Mouse (Mus musculus) ovary, postnatal 14 days (tissue): ENCODE measurements around the gene Rcvrn.

ENCODE experiments used
- DNase-seq: peaks from one replicate; pipeline ENCODE4 v3.0.0; 2022; ENCODE audit warnings: low spot score

Rcvrn gene

DNA sequence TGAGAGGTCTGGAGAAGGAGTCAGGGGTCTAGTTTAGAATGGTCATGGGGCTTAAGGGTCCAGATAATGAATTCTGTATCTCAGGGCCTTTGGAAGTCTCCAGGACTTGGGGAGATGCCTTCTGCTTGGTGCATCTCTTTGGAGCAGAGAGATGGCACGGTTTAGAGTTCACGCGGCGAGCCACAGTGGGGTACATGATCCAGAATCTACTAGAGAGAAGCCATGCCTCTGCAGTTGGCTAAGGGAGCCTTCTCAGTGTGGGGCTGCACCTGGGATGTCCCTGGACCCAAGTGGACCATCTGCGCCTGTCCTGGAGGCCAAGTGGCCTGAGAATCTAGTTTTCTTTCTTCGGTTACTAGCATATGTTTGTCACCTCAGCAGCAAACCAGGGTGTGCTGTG, 25.1 kb upstream of the Rcvrn start:
- DNase-seq, result no peak

DNA sequence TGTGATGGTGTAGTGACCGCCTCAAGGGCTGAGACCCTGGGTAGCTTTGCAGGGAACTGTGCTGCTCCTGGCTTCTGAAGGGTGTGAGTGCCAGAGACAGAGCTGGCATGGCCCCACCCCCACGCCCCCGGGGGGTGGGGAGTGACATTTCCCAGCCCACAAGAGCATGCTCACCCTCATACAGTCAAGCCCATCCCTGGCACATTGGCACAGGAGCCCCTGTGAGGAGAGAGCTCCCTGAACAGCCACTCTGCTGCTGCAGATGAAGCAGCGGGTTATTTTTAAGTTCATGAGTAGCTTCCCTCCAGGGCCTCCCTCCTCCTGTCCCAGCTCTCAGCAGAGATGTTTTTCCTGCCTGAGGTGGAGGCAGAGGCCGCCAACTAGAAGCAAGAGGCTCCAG, 23.0 kb upstream of the Rcvrn start:
- DNase-seq, result no peak

DNA sequence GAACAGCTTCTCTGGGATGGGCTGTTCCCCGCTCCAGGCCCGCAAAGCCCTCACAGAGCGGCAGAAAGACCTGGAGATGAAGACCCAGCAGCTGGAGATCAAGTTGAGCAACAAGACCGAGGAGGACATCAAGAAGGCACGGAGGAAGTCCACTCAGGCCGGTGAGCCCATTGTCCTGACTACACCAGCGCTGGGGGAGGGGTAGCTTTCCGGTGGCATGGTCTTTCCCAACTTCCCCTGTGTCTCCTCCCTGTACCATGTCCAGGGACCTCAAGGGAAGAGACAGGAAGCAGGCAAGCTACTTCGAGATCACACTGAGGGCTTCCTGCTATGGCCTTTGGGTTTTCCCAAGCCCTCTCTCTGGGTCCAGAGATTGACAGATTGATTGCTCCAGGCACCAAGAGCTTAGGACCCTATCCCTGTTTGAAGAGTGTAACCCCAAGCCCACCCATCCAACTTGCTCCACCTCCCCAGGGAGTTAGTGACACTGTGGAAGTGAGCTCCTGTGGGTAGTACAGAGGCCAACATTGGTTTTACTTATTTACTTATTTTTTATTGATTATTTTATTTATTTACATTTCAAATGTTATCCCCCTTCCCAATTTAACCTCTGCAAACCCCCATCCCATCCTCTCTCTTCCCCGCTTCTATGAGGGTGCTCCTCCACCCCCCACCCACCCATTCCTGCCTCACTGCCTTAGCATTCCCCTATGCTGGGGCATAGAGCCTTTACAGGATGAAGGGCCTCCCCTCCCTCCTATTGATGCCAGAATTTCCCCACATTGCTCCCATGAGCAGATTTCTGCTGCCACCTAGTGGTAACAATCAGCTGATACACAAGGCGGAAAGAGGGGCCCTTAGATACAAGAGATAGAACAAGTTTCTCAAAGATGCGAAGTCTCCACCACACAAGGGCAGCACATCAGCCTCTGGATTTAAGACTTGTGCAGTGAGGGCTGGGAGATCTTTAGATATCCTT, 19.3 kb upstream of the Rcvrn start:
- DNase-seq, result peak; percentile 62

DNA sequence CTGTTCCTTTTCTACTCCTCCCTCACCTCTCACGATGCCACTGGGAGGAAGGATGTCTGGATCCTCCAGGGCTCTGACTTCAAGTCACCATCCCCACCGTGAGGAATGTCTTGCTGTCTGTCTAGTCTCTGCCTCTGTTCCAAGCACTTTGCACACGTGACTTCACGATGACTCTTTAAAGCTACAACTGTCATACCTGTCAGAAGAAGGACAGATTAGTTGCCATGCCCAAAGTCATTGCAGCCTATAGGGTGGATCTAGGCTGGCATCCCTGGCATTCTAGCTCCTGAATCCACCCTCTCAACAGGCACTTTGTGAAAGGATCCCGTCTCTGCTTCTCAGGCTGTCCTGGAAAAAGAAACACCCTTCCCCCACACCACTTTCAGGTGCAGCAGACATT, 15.8 kb upstream of the Rcvrn start:
- no peak for DNase-seq

DNA sequence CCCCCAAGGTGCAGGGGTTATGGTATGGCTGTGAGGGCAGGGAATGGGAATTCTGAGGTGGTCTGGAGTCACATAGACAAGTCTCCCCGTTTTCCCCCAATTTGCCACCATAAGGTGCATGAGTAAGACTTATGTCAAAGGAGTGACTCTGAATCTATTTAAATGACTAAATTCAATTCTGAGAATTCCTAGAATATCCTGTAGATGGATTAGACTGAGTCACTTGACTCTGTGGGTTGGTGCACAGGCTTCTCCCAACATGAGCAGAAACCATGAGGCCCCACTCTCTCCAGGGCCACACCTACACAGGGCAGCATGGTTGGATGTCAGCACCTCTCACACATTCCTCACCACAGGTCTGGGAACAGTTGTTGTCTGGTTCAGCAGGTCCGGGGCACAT, 15.2 kb upstream of the Rcvrn start:
- DNase-seq, result no peak

DNA sequence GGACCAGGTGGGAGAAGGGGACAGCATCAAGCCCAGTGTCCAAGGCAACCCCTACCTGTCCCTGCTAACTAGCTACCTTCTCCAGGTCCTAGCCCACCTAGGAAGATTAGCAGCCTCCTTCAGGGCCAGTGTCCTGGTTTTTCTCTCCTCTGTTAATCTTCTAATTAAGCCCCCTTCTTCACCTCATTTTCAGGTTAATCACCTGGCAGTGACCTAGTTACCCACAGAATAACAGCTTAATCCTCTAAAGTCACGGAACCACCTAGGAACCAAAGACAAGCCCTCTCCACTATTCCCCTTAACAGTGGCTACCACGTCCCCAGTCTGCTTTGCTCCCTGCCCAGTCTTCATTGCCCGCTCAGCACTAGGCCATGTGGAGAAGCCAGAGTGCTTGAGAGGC, 13.3 kb upstream of the Rcvrn start:
- DNase-seq, result no peak

DNA sequence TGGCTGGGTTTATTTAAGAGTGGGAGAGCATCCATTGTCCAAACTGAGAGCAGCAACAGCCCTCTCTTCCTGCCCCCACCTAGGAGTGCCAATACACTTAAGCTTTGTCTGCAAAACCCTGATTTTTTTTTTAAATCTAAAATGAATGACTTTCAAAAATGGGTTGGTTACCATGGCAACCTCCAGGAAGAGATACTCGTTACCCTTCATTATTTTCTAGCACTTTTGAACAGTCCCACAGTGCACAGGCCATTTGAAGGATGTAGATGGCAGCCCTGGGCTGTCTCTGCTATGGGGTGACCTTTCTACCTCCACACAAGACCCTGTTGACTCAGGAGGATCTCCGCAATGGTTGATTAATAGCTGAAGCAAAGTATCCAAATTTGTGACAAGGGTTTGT, 9.0 kb upstream of the Rcvrn start:
- DNase-seq, result no peak

DNA sequence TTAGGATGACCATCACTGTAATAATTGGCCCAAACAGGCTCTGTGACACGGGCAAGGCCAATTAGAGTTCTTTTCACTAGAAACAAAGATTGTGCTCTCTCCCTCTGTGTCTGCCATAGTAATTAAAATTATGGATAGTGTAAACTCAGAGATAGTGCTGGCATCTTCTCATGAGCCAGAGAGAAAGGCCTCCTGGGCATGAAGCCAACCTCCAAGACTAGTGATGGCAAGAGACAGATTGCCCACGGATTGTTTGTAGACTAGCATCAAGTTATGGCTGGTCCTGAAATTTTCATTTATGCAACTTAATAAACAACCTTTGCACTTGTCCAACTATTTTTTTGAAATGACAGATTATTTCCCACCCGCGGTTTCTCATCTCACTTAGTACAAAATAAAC, 17.9 kb downstream of the Rcvrn start:
- DNase-seq, result no peak

DNA sequence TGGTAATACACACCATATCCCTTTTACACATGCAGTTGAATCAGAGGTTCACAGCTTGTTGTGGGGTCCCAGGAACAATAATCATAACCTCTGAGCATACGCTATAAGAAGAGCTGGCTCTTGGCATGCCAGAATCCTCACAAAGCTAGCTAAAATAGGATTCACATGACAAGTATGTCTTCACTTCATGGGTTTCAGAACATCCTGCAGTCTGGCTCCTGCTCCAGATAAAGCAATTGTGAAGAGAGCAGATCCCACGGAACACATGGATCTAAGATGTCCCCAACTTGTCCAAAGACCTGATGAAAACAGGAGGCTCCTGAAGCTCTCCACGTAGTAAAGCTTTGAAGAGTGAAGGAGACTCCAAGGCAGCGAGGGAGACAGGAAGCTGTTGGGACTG, 20.3 kb downstream of the Rcvrn start:
- DNase-seq, result no peak

DNA sequence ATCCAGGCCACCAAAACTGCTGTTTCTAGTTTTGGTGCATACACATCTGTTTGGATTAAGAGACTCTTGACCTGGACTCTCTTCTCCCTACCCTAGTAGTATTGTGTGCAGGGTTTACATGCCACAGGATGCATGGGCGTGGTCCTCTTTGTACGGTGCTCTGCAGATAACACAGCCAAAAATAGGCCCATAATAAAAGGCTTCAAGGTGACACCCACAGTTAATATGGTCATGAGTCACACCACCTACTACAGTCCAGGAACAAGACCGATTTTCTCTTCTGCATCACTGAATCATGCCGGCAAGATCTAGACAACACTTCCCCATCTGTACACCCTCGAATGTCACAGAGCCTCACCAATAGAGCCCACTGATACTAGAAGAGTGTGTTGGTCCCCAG, 26.4 kb downstream of the Rcvrn start:
- no peak for DNase-seq

DNA sequence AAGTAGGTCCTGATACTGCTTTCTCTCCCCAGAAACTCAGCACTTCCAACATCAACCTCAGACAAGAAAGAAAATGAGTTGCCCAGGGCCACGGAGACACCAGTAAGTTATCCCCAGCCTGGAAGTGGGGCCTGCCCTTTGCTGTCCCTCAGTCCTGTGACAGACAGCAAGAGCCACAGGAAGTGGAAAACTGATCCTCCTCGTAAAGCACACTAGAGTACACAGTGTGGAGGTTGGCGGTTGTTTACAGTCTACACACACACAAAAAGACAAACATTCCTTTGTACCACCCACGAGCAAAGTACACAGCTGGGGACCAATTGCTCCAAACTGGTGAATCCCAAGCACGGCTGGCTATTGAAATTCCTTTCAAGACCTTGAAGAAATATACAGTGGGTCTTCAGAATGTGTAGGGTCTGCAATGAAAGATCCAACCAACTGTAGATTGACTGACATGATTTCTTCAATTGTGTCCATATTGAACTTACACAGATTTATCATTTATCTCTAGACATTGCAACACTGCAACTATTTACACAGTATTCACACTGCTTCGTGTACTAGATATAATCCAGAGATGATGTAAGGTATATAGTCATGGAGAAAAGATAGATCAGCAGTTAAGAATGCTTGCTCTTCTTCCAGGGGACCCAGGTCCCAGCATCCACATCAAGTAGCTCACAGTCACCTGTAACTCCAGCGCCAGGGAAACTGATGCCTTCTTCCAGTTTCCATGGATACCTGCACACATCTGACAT, 27.5 kb downstream of the Rcvrn start:
- DNase-seq, result no peak

DNA sequence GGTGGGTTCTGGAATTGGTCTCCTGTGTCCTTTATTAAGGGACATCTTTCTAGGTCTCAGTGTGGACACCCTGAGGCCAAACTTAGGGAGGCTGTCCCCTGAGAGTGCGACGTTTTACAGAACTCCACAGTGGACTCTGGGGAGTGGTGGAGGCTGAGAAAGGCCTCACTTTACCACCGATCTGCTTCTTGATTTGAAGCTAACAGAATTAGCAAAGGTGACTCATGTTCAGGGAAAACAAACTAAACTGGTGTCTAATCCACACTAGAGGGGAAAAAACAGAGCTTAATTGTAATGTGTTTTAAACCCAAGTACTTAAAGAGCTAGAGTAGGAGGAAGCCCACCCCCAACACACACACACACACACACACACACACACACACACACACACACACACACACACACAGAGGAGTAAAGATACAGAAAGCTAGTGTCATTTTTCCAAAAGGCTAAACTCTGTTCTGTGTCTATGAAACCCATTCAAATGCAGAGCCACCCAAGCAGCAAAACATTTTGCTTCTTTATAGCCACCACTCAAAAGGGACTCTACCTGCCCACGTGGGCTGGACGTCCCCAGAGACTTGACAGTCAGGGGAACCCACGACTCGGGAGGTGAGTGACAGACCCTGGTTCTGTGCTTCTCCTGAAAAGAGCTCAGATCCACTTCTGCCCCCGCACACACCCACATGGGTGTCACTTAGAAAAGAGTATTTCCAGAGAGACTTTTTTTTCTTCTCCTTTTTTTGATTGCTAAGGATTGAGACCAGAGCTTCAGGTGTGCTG, 28.3 kb downstream of the Rcvrn start:
- DNase-seq, result no peak

DNA sequence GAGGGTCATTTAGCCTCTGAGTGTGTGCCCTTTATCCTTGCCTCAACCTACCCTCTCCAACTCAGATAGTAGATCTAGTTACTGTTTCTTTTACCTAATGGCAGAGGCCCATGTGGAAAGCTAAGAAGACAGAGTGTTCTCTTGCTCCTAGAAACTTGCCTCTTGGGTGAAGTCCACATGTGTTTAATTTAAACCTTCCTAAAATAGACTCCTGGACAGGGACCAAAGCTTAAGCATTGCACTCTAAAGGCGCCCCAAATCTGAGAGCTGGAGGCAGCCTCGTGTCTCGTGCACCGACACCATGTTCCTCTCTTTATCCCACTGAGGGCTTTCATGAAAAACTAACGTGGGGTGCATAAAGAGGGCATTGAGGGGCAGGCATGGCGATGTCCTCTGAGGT, 32.0 kb downstream of the Rcvrn start:
- DNase-seq, result no peak

DNA sequence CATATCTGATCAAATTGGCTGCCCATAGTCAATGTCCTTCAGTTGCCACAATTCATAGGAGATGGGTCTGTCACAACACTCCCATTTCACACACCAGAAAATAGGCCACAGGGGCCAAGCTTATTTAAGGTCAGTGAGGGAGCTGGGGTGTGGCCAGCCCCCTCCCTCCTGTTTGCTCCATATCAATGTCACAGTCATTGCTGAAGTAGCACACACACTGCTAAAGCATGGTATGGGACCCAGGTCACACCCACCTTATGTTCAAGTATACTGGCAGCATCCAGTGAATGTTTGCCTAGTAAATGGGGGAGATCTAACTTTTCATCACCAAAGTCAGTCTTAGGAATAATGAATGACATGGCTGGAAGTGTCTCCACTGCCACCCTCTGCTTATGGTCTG, 33.6 kb downstream of the Rcvrn start:
- no peak for DNase-seq

DNA sequence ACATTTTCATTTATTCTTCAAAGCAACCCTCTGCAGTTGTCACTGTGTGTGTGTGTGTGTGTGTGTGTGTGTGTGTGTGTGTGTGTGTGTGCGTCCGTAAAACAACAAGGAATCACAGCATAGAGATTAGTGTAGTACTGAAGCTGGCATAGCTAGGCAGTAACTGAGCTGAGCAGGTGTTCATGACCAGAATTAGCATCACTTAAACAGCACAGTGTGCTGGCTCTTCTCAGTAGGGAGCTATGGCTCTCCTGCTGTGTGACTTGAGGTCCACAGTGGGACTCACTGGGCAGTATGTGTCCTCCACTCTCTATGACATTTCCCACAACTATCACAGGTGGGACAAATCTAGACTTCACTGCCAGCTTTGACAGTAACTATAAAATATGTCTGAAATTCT, 35.9 kb downstream of the Rcvrn start:
- DNase-seq, result no peak

DNA sequence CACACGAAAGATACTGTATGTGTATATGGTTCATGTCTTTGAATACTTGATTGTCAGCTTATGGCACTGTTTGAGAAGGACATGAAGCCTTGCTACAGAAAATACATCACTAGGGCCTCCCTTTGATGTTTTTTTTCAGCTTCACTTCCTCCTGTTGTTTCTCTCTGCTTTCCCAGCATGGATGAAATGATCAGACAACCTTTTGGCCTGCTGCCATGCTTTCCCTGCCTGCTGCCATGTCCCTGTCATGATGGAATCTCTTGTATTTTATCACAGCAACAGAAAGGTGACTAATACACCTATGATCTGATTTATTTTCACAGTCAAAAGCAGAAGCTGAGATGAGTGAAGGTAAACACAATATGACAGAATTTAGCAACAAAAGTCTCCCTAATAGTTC, 38.6 kb downstream of the Rcvrn start:
- no peak for DNase-seq

DNA sequence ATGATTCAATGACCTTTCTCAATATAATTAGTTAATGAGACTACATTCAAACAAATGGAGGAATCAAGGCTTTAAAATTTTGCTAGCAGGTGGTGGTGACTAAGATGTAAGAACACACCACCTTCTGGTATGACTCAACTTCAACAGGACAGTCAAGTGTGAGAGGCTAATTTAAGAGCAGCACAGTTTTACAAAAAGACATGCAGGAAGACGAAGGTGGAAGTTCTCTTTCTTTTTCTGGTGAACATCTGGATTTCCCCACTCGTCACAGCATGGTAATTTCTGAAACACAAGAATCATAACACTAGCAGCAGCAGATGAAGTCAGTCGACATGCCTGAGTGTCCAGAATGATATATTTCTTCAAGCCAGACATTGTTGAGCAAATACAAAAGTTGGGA, 39.5 kb downstream of the Rcvrn start:
- DNase-seq, result no peak

DNA sequence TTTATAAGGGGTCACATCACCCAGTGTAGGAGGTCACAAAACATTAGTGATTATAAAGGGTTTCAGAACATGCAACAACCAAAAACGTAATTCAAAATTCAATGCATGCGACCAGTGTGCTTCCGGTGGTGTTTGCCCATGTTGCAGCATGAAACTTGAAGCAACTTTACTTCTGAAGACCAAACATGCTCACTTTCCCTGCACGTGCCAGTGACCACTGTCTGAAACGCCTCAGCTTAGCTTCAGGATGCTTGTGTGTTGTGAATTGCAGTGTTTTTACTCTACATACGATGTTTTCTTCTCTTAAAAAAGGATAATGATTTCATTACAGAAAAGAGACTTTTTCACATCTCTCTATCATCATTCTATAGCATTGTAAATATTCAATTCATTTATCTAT, 43.2 kb downstream of the Rcvrn start:
- no peak for DNase-seq

DNA sequence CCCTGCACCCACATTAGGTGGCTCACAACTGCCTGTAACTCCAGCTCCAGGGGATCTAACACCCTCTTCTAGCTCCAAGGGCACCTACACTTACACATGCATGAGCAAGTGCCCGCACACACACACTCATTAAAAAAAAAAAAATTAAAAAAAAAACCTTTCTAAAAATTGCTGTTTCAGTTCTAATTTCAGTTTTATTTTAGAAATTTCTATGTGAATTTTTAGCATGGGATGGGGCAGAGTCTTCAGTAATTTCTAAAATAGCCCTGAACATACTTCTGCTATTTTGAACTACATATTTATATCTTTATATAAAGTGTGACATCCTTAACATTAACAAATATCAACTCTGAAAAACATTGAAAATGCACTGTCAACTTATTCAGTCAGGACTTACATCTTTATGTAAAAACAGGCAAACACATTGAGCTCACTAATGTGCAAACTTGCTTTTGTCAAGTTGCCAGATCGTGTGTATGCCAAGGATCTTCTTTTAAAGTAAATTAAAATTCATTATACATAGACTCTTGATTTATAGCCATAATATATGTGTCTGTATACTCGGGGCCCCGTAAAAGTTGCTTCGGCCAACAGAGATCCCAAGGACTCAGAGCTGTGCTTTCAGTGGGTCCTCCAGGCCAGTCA, 43.8 kb downstream of the Rcvrn start:
- DNase-seq, result no peak

DNA sequence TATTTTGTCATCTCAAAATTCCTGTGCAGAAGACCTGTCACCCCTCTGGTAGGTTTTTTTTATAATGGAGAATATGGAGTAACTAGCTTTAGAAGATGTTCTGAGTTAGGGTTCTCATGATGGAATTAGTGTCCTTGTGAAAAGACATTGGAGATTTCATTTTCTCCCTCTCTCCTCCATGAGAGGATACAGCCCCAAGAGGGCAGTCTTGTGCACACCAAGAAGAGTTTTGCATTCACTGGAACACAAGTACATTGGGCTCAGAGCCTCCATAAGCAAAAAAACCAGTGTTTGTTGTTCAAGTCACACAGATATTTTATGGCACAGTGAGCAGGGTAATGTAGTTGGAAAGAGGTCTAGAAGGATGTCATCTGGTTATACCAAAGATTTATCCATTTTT, 46.4 kb downstream of the Rcvrn start:
- DNase-seq, result no peak
